Comparison of ENCODE assay signal across 8 mouse cellular contexts in the genomic region with DNA sequence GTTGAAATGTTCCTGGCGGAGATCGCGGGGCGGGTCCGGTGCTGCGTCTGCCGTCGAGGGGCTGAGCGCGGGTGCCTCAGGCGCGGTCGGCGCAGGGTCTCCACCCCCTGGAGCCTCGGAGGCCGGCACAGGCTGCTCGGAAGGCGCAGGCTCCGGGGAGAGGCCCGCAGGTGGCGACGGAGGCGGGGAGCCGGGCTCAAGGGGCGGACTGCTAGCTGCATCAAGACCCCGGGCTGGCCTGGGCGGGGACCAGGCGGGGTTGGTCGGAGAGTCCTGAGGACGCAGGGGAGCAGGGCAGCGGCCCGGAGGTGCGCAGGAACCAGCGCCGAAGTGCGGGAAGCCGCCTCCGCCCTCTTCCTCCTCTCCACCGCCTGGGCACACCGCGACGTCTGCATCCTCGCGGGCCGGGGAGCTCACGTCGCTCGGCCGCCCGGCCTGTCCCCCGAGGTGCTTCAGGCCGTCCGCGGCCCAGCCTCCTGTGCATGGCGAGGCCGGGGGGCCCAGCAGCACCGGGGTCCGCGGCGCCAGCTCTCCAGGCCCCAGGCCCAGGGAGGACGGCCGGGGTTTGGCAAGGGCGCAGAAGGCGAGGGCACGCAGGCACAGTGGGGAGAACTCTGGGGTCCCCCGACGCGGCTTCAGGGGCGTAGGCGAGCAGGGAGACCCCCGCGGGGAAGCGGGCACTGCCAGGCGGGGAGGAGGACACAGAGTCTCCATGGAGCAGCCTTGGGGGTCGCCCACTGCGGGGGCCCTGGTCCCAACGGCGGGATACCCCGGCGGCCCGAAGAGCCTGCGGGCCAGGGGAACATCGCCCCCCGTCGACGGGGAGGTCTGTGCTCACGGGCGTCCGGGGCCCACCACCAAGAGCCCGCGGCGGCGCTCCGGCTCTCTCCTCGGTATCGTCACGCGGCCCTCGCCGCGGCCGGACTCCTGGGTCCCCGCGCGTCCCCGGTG. TPM values are rescaled to one million over a fixed set of nuclear protein-coding genes. Genes with fewer than 3 reads are reported as not detected.
DNase-seq lines count a peak whose midpoint lies in the region; ATAC-seq and TF ChIP-seq lines count a peak whose summit lies in the region.

No protein-coding gene starts in this region.

- 0 out of 2 replicates have a peak overlapping the region, but pooled peaks have one; percentile 32 for H3K27ac ChIP-seq in forebrain, embryonic 12.5 days
- H3K27ac ChIP-seq in lung, postnatal 0 days (ENCODE audit: low read length): no peak overlapping the region
- no peak overlapping the region for H3K27ac ChIP-seq in stomach, postnatal 0 days (replicated peaks)

- H3K9ac ChIP-seq in forebrain, embryonic 12.5 days: peak overlapping the region; percentile 88
- peak overlapping the region; percentile 36; the same call in 1 of the 2 replicates for H3K9ac ChIP-seq in lung, postnatal 0 days (replicated peaks; ENCODE audit: low read depth)
- peak overlapping the region; percentile 60 for H3K9ac ChIP-seq in stomach, postnatal 0 days (ENCODE audit: low read length)

- H3K27me3 ChIP-seq in forebrain, embryonic 12.5 days: peaks cover 82% of the 10 kb centered on the region
- H3K27me3 ChIP-seq in lung, postnatal 0 days (replicated peaks; ENCODE audit: insufficient read depth, low read length): peaks cover 55% of the 10 kb centered on the region; the same call in 1 of the 2 replicates
- peaks cover 13% of the 10 kb centered on the region for H3K27me3 ChIP-seq in stomach, postnatal 0 days (ENCODE audit: control insufficient read depth, insufficient read depth, low read length)

- TF ChIP-seq EP300 in lung, postnatal 0 days (IDR thresholded peaks at IDR 0.05): no peak
- TF ChIP-seq EP300 in stomach, postnatal 0 days (optimal IDR thresholded peaks at IDR 0.05): no peak

- ATAC-seq in forebrain, embryonic 12.5 days (ENCODE audit: low FRiP score): peak; percentile 50
- peak; percentile 16 for ATAC-seq in lung, postnatal 0 days
- peak; percentile 37 for ATAC-seq in stomach, postnatal 0 days (ENCODE audit: low FRiP score, low TSS enrichment)

- H3K4me1 ChIP-seq in forebrain, embryonic 12.5 days: peaks cover 41% of the 10 kb centered on the region
- H3K4me1 ChIP-seq in lung, postnatal 0 days (ENCODE audit: insufficient read depth, low read depth, low read length): peaks cover 7% of the 10 kb centered on the region
- peaks cover 5% of the 10 kb centered on the region; the same call in 1 of the 2 replicates for H3K4me1 ChIP-seq in stomach, postnatal 0 days (replicated peaks; ENCODE audit: control insufficient read depth, insufficient read depth)

- H3K4me2 ChIP-seq in forebrain, embryonic 12.5 days: peak overlapping the region; percentile 91
- H3K4me2 ChIP-seq in lung, postnatal 0 days (replicated peaks; ENCODE audit: low read depth, low read length): peak overlapping the region; percentile 92
- H3K4me2 ChIP-seq in stomach, postnatal 0 days (replicated peaks; ENCODE audit: low read depth): peak overlapping the region; percentile 91

- peak; percentile 39 for DNase-seq in gastrocnemius, postnatal 10 days
- DNase-seq in gastrocnemius, adult 8-10 months (ENCODE audit: low spot score in 2 of 2): no peak
- DNase-seq in ES-CJ7 (ENCODE audit: low read depth, low spot score): peak; percentile 47
- peak; percentile 56 for DNase-seq in induced T-regulatory cell, adult 2 months (ENCODE audit: low read depth)
- peak; percentile 48 for DNase-seq in lung, postnatal 0 days (ENCODE audit: low spot score)
- DNase-seq in stomach, postnatal 0 days (ENCODE audit: low spot score): peak; percentile 62
- DNase-seq in layer of hippocampus, adult 18-20 months (ENCODE audit: low spot score in 2 of 2): no peak

- no peaks in the 10 kb centered on the region for H3K36me3 ChIP-seq in forebrain, embryonic 12.5 days (replicated peaks)
- H3K36me3 ChIP-seq in lung, postnatal 0 days (ENCODE audit: insufficient read depth, low read length): no peaks in the 10 kb centered on the region
- H3K36me3 ChIP-seq in stomach, postnatal 0 days (ENCODE audit: control insufficient read depth, insufficient read depth, low read length): no peaks in the 10 kb centered on the region

- TF ChIP-seq CTCF in lung, postnatal 0 days (IDR thresholded peaks at IDR 0.05): no peak
- TF ChIP-seq CTCF in stomach, postnatal 0 days (IDR thresholded peaks at IDR 0.05; ENCODE audit: low read depth): peak; percentile 12; the same call in 1 of the 2 replicates

- no peaks in the 10 kb centered on the region for H3K9me3 ChIP-seq in forebrain, embryonic 12.5 days
- no peaks in the 10 kb centered on the region for H3K9me3 ChIP-seq in lung, postnatal 0 days (ENCODE audit: low read length)
- H3K9me3 ChIP-seq in stomach, postnatal 0 days (ENCODE audit: control insufficient read depth, low read length): no peaks in the 10 kb centered on the region

- WGBS in forebrain, embryonic 12.5 days: under 1% methylated on average over 74 of the region's 106 CpGs
- WGBS in lung, postnatal 0 days: under 1% methylated on average over 67 of the region's 106 CpGs
- under 1% methylated on average over 88 of the region's 106 CpGs for WGBS in stomach, postnatal 0 days

- peak overlapping the region; percentile 73 for H3K4me3 ChIP-seq in forebrain, embryonic 12.5 days (replicated peaks)
- peak overlapping the region; percentile 57 for H3K4me3 ChIP-seq in lung, postnatal 0 days (ENCODE audit: low read depth, low read length)
- peak overlapping the region; percentile 58 for H3K4me3 ChIP-seq in stomach, postnatal 0 days (ENCODE audit: low read depth, low read length)

RNA-seq across cellular contexts. Expression of a gene that starts 0.7 kb away (rescaled TPM):
- under 1 TPM; 0.59 to 0.68 TPM for total RNA-seq in gastrocnemius, postnatal 10 days (2021)
- total RNA-seq in gastrocnemius, adult 8-10 months (2022): under 1 TPM; 0.39 to 0.92 (median 0.75) TPM
- polyA plus RNA-seq in forebrain, embryonic 12.5 days (2016; fragmentation: Nextera tagmentation; extraction: Ambion mirVana): 10.0 and 11.9 TPM in 2 replicates
- 3.5 and 4.1 TPM in 2 replicates for polyA plus RNA-seq in lung, postnatal 0 days (2015; fragmentation: Nextera tagmentation; extraction: Ambion mirVana)
- polyA plus RNA-seq in stomach, postnatal 0 days (2015; fragmentation: Nextera tagmentation; extraction: Ambion mirVana): 9.7 and 10.8 TPM in 2 replicates
- 10 to 100 TPM; 46.1 to 48.8 TPM for total RNA-seq in layer of hippocampus, adult 18-20 months (2021)

RNA-seq across cellular contexts. Expression of a gene that starts 34.4 kb away (rescaled TPM):
- 10 to 100 TPM; 32.2 to 32.4 TPM for total RNA-seq in gastrocnemius, postnatal 10 days (2021)
- 10 to 100 TPM; 45.5 to 63.7 (median 51.7) TPM for total RNA-seq in gastrocnemius, adult 8-10 months (2022)
- polyA plus RNA-seq in forebrain, embryonic 12.5 days (2016; fragmentation: Nextera tagmentation; extraction: Ambion mirVana): 3.3 and 3.7 TPM in 2 replicates
- polyA plus RNA-seq in lung, postnatal 0 days (2015; fragmentation: Nextera tagmentation; extraction: Ambion mirVana): 3.0 and 3.5 TPM in 2 replicates
- polyA plus RNA-seq in stomach, postnatal 0 days (2015; fragmentation: Nextera tagmentation; extraction: Ambion mirVana): 1.1 TPM in 2 replicates
- total RNA-seq in layer of hippocampus, adult 18-20 months (2021): 100 to 1,000 TPM; 122 to 137 TPM

RNA-seq across cellular contexts. Expression of a gene that starts 52.9 kb away (rescaled TPM):
- total RNA-seq in gastrocnemius, postnatal 10 days (2021): 1 to 10 TPM; 1.1 to 1.4 TPM
- total RNA-seq in gastrocnemius, adult 8-10 months (2022): 1 to 10 TPM; 1.1 to 2.5 (median 1.6) TPM
- 5.2 and 5.7 TPM in 2 replicates for polyA plus RNA-seq in forebrain, embryonic 12.5 days (2016; fragmentation: Nextera tagmentation; extraction: Ambion mirVana)
- polyA plus RNA-seq in lung, postnatal 0 days (2015; fragmentation: Nextera tagmentation; extraction: Ambion mirVana): 0.36 and 0.45 TPM in 2 replicates
- 0.49 and 0.50 TPM in 2 replicates for polyA plus RNA-seq in stomach, postnatal 0 days (2015; fragmentation: Nextera tagmentation; extraction: Ambion mirVana)
- 100 to 1,000 TPM; 218 to 221 TPM for total RNA-seq in layer of hippocampus, adult 18-20 months (2021)

RNA-seq across cellular contexts. Expression of a gene that starts 56.8 kb away (rescaled TPM):
- 10 to 100 TPM; 84.5 to 99.4 TPM for total RNA-seq in gastrocnemius, postnatal 10 days (2021)
- 100 to 1,000 TPM; 102 to 119 (median 105) TPM for total RNA-seq in gastrocnemius, adult 8-10 months (2022)
- polyA plus RNA-seq in forebrain, embryonic 12.5 days (2016; fragmentation: Nextera tagmentation; extraction: Ambion mirVana): 13.2 and 14.9 TPM in 2 replicates
- polyA plus RNA-seq in lung, postnatal 0 days (2015; fragmentation: Nextera tagmentation; extraction: Ambion mirVana): 59.1 and 63.8 TPM in 2 replicates
- polyA plus RNA-seq in stomach, postnatal 0 days (2015; fragmentation: Nextera tagmentation; extraction: Ambion mirVana): 44.2 TPM in 2 replicates
- 10 to 100 TPM; 51.3 to 52.0 TPM for total RNA-seq in layer of hippocampus, adult 18-20 months (2021)

Comparison
In these comparisons a context has a peak if more than half of its experiments do, and no peak if none do; other contexts are left out.
1. DNase-seq: peak in gastrocnemius, postnatal 10 days (single experiment), ES-CJ7 (single experiment), induced T-regulatory cell, adult 2 months (single experiment), lung, postnatal 0 days (single experiment) and stomach, postnatal 0 days (single experiment); none in gastrocnemius, adult 8-10 months (0 of 2) and layer of hippocampus, adult 18-20 months (0 of 2).
2. H3K9ac ChIP-seq: peak in every context shown above with its lines; median percentile 88 in forebrain, embryonic 12.5 days; 60 in stomach, postnatal 0 days; 36 in lung, postnatal 0 days.
3. RNA of a gene that starts 0.7 kb away (total RNA-seq): 46.1 to 48.8 TPM in layer of hippocampus, adult 18-20 months; 0.39 to 0.92 TPM in gastrocnemius, adult 8-10 months and 0.59 to 0.68 TPM in gastrocnemius, postnatal 10 days; every median in the first group is over 10 times any median in the second.
4. RNA of a gene that starts 52.9 kb away (total RNA-seq): 218 to 221 TPM in layer of hippocampus, adult 18-20 months; 1.1 to 2.5 TPM in gastrocnemius, adult 8-10 months and 1.1 to 1.4 TPM in gastrocnemius, postnatal 10 days; every median in the first group is over 10 times any median in the second.
5. Peak in every context shown above with its lines, with median percentiles within 50 percentile points of each other: ATAC-seq, H3K4me2 ChIP-seq and H3K4me3 ChIP-seq.